Mouse (Mus musculus): Measurements from ENCODE around the gene Ttk.

Ttk gene

GRCm38 (mm10) chr9:83905820-83906219 is 71.3 kb downstream of the Ttk start:
- DNase-seq = no peak

- no peak for DNase-seq
Observed at GRCm38 (mm10) chr9:83907017-83907416, 72.5 kb downstream of the Ttk start.

GRCm38 (mm10) chr9:83909836-83910235 is 75.3 kb downstream of the Ttk start:
- no peak for DNase-seq

- no peak for DNase-seq
Observed at GRCm38 (mm10) chr9:83910926-83911325, 76.4 kb downstream of the Ttk start.
